Mouse (Mus musculus) left cerebral cortex, adult 11 months (tissue): ENCODE results near the gene Eif6.

Experiments used
- DNase-seq: peaks from one replicate; pipeline ENCODE4 v3.0.0; 2022; ENCODE audit warnings: low spot score

Gene Eif6

GRCm38 (mm10) chr2:155787949-155788931, 38.5 kb downstream of the Eif6 start:
- no peak for DNase-seq

DNA sequence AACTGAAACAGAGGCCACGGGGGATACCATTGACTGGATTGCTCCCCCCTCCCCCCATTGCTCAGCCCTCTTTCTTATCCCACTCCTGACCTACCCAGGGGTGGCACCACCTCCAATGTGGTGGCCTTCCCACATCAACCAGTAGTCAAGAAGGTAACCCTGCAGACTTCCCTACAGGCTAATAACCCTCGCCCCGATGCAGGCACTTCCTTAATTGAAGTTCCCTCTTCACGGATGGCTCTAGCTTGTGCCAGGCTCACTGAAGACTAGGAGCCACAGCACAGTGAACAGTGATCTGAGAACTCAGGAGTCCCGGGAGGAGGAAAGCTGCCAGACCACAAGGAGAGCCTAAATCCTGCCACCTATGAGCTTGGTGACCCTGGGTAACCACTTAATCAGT, 39.8 kb downstream of the Eif6 start:
- no peak for DNase-seq

DNA sequence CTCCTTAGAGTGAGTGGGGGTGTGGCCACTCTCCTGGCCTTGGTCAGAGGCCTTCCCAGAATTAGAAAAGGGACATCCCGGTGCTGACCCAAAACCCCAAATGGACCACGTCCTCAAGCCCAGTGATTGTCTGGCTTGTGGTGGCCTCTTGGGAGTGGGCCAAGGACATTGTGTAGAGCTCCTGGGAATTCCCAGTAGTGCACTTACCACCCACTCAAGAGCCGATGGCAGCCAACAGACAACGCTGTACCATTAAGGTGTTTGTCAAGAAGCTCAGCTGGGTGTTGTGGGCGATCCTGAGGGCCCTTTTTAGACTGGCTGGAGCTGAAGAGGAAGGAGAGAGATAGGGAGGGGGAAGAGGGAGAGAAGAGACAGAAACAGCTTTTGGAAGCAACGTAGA, 42.2 kb downstream of the Eif6 start:
- DNase-seq, result no peak

DNA sequence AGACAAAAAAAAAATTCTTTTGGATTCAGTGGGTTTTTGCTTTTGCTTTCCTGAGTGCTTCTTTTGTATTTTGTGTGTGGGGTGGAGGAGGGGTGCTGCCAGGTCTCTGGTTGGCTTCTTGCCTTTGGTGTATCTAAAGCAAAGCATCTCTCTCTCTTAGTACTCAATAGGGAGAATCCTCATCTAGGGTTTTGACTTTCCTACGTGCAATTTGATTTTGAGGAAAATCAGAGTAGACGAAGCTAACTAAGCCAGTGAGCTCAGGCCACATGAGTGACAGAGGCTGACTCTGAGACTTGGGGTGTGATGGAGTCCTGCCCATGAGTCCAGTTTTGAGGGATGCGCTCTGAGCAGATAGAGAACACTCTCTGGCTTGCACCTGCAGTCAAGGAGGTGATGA, 47.2 kb downstream of the Eif6 start:
- DNase-seq, result no peak

GRCm38 (mm10) chr2:155779066-155779465, 47.7 kb downstream of the Eif6 start:
- no peak for DNase-seq

GRCm38 (mm10) chr2:155778004-155778403, 48.7 kb downstream of the Eif6 start:
- no peak for DNase-seq

- DNase-seq, result no peak
Measured at GRCm38 (mm10) chr2:155777688-155777985, 49.1 kb downstream of the Eif6 start.

- no peak for DNase-seq
Measured at GRCm38 (mm10) chr2:155776824-155777687, 49.7 kb downstream of the Eif6 start.

DNA sequence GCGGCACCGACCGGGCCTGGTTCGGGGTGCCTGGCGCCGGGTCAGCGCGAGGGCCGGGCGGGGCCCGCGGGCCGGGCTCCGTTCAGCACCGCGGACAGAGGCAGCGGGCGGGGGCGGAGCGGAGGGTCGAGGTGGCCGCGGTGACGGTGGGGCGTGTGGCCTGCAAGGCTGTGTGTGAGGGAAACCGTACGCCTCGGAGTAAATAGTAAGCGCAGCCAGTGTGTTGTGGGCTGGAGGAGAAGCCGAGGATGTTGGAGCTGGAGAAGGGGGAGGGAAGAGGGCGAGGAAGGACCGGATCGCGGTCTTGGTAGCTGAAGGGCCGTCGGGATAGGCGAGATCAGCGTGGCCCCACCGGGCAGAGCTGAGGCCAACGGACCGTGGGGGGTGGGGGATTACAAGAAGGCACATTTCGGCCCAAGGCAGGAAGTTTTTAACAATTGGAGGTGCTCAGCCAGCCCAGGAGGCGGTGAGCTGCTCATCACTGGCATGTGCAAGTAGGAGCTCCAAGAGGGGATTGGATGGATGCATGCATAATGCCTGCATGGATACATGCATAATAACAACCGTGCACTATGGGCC, 51.0 kb downstream of the Eif6 start:
- no peak for DNase-seq

DNA sequence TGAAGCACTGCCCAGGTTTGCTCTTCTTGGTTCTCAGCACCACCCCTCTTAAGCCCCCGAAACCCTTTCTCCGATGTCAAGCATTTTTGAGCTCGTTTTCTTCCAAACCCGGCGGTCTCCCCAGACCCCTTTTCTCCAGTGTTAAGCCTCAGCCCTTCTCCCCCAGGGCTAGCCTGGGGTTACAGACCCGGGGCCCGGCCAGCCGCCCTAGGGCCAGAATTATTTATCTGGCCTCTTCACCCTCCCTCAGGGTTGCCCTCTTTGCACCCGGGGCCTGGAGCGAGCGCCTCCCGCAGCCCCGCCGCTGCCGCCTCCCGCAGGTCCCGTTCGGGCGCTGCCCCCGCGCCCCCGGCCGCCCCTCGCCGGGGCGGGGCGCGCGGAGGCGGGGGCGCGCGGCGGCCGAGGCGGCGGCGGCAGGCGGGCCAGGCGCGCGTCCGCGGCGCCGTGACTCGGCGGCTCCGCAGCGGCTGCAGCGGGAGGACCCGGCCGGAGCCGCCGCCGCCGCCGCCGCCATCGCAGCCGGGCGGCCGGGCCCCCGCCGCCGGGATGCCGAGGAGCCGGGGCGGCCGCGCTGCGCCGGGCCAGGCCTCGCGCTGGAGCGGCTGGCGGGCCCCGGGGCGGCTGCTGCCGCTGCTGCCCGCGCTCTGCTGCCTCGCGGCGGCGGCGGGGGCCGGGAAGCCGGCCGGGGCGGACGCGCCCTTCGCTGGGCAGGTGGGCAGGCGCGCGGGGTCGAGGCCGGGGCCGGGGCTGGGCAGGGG, 51.6 kb downstream of the Eif6 start, which contains the start of gene Mmp24:
TSS of gene Mmp24 (plus strand) at position 416 of the 758 bp plus-strand sequence.
- no peak for DNase-seq

DNA sequence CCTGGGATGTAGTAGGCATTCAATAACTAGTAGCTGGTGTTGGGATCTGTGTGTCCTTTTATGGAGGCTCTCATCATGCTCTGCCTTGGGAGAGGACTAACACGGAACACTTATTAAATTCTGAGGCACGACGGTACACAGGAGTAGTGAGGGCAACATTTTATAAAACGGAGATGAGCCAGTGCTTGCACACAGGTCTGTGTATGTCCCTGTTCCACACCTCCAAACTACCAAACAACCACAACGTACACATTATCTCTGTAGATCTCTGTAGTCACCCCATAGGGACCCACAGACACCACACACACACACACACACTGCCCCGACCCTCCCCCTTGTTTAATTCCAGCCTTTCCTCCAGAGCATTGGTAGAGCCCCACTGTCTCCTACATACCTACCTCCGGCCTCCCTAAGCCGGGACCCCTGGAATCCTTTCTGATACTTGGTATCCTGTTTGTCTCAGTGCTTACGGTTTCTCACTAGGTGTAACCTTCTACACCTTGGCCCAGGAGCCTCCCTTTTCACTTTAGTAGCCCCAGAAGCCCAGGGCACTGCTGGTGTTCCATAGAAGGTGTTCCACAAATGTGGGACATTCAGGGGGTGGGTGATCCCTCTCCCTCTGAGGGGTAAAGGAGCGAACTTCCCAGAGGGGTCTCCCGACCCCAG, 52.3 kb downstream of the Eif6 start:
- no peak for DNase-seq

GRCm38 (mm10) chr2:155773664-155774063, 53.1 kb downstream of the Eif6 start:
- no peak for DNase-seq
